Mouse (Mus musculus) NIH3T3 (cell line): ENCODE results near the gene Relt.

Source experiments
- DNase-seq: peaks from one replicate; pipeline ENCODE4 v3.0.0-alpha.2; 2012; ENCODE audit warnings: low read depth

The Relt gene

GRCm38 (mm10) chr7:100862828-100863638, at the start of gene Relt:
Gene Relt (minus strand): TSS chr7:100863446.
- peak; percentile 96 for DNase-seq

GRCm38 (mm10) chr7:100911791-100912190, 48.5 kb upstream of the Relt start:
- DNase-seq = no peak

GRCm38 (mm10) chr7:100911246-100911770, 48.1 kb upstream of the Relt start:
- peak; percentile 71 for DNase-seq

GRCm38 (mm10) chr7:100908567-100908966, 45.3 kb upstream of the Relt start:
- peak; percentile 69 for DNase-seq

- peak; percentile 30 for DNase-seq
These were observed 44.8 kb upstream of the Relt start for GRCm38 (mm10) chr7:100908061-100908460.

- peak; percentile 90 for DNase-seq
These were observed 44.0 kb upstream of the Relt start for GRCm38 (mm10) chr7:100907231-100907630.

GRCm38 (mm10) chr7:100906029-100906789, 43.0 kb upstream of the Relt start:
- DNase-seq = no peak

- no peak for DNase-seq
These were observed 41.8 kb upstream of the Relt start for GRCm38 (mm10) chr7:100905037-100905436.

- DNase-seq = no peak
These were observed 41.4 kb upstream of the Relt start for GRCm38 (mm10) chr7:100904612-100905011.

- peak; percentile 60 for DNase-seq
These were observed 39.3 kb upstream of the Relt start for GRCm38 (mm10) chr7:100902451-100903137.

GRCm38 (mm10) chr7:100897828-100898227, 34.6 kb upstream of the Relt start:
- DNase-seq = no peak

GRCm38 (mm10) chr7:100894833-100895226, 31.6 kb upstream of the Relt start:
- no peak for DNase-seq

GRCm38 (mm10) chr7:100894057-100894832, 31.0 kb upstream of the Relt start:
- no peak for DNase-seq

- DNase-seq = no peak
These were observed 30.2 kb upstream of the Relt start for GRCm38 (mm10) chr7:100893249-100894056.

GRCm38 (mm10) chr7:100886535-100886934, 23.3 kb upstream of the Relt start:
- peak; percentile 75 for DNase-seq

- DNase-seq = no peak
These were observed 21.2 kb upstream of the Relt start for GRCm38 (mm10) chr7:100884460-100884859.

- DNase-seq = no peak
These were observed 18.7 kb upstream of the Relt start for GRCm38 (mm10) chr7:100881950-100882349.

- DNase-seq = no peak
These were observed 18.3 kb upstream of the Relt start for GRCm38 (mm10) chr7:100881531-100881930.

- peak; percentile 64 for DNase-seq
These were observed 16.3 kb upstream of the Relt start for GRCm38 (mm10) chr7:100879595-100879994.

GRCm38 (mm10) chr7:100876771-100877170, 13.5 kb upstream of the Relt start:
- DNase-seq = no peak

GRCm38 (mm10) chr7:100876293-100876692, 13.0 kb upstream of the Relt start:
- no peak for DNase-seq
